Mouse (Mus musculus): ENCODE data around the gene Gzf1.
A peak's percentile ranks its signal among the peaks of the same experiment; 100 is the strongest.

The Gzf1 gene

DNA sequence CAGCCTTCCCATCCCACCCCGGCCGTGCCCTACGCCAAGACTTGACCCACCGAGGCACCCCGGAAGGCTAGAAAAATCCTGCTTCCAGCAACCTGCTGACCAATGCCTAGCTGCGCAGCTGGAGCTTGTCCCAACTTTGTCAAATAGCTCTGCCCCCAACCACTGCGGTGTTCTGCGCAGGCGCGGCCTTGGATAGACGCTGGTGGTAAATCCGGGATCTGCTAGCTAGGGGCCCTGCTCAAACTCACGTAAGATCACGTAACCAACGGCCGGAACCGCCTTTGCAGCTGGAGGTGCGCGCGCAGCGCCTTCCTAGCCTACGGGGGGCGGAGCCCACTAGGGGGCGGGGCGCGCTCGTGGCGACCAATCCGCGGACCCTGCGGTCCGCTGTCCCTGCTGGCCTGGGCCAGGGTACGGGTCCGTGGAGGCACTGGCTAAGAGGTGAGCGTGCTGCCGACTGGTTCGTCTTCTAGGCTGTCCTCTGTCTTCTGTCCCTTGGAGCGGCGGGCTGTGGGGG lies at the start of gene Gzf1:
Gene Gzf1, plus strand, starts transcription at position 249 of the 517 bp plus-strand sequence.
- DNase-seq (ENCODE audit: inconsistent age in 2 of 2, low spot score in 1 of 2), result peak; percentile 100

DNA sequence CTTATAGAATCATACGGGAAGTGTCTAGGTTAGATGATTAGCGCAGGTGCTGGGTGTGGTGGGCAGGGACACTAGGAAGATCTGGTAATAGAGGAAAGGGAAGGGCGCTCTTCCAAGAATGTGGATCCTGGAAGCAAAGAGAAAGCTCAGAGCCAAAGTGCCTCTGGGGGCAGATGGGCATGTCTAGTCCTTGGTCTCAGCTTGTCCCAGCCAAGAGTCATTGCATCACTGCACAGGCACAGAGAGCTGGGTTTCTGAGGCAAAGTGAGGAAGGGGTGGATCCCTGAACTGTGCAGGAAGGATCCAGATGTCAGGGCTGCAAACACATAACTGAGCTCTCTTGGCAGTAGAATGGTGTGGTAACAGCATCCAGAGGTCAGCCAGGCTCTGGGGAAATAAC lies 49.2 kb upstream of the Gzf1 start:
- peak; percentile 14 to 49 for DNase-seq (ENCODE audit: inconsistent age in 2 of 2, low spot score in 1 of 2)

DNA sequence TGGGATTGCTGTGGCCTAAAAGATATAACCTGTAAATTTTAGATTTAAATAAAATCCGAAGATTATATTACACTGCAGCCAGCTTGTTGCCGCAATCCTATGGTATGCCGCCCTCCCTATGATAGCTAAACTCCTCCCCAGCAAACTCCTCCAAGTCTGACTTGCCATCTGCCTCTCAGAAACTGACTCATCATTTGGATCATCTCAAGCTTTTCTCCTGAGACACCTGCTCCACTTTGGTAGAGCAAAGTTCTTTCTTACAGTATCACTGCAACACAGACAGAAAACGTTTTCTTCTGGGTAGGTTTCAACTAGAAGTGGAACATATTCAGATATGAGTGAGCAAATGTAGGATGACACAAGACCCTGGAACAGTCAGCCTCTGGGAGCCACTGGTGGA lies 46.4 kb upstream of the Gzf1 start:
- no peak for DNase-seq (ENCODE audit: inconsistent age in 2 of 2, low spot score in 1 of 2)

DNA sequence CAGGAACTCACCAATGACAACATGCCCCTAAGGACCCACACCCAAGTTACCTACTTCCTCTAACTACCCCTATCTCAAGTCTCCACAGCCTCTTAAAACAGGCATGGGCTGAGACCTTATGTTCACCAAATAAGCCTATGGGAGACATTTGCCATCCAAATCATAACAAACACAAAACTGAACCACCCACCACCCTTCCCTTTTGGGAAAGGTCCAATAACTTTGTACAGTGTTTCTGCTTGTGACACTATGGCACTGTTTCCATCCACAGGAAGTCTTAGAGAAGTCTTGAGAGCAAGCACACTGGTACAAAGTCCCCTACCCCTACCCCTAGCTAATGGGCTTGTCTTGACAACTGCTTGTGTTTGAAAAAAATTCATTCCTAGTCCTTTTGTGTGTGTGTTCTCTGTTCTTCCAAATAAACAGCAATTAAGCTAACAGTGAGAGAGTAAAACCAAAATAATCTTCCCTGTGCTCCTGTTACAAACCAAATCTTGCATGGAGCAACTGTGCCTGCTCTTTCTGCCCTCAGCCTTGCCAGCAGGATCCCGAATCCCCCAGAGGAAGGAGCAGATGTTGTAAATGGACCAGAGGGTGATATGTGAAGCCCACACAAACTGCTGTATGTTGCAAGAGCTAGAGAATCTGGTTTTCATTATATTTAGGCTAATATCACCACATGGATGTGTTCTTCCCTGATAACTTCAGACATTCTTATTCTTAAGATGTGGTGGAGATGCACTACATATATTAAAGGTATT lies 38.0 kb upstream of the Gzf1 start:
- DNase-seq (ENCODE audit: inconsistent age in 2 of 2, low spot score in 1 of 2), result no peak

DNA sequence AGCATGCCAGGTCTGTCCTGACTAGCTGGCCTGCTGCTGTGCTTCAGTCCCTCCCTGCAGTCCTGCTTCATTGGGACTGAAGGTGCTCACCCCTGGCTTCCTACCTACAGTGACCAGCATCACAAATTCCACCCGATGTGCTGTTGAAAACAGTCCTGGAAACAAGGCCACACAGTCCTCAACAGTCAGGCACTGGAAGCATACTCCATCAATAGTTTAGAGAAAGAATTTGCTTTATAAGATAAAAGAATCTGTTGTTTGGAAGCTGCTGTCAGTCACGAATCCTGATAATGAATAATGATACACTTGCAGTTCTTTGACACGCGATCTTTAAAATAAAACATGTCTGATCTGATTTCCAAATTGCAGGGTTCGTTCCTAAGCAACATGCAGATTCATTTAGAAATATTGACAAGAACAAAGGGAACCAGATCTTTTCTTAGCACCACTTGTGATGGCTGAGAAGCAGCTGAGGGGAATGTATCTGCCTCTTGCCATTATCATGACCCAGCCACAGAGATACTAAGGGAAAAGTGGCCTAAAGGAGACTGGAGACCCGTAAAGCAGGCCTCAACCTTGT lies 36.3 kb upstream of the Gzf1 start:
- no peak for DNase-seq (ENCODE audit: inconsistent age in 2 of 2, low spot score in 1 of 2)

DNA sequence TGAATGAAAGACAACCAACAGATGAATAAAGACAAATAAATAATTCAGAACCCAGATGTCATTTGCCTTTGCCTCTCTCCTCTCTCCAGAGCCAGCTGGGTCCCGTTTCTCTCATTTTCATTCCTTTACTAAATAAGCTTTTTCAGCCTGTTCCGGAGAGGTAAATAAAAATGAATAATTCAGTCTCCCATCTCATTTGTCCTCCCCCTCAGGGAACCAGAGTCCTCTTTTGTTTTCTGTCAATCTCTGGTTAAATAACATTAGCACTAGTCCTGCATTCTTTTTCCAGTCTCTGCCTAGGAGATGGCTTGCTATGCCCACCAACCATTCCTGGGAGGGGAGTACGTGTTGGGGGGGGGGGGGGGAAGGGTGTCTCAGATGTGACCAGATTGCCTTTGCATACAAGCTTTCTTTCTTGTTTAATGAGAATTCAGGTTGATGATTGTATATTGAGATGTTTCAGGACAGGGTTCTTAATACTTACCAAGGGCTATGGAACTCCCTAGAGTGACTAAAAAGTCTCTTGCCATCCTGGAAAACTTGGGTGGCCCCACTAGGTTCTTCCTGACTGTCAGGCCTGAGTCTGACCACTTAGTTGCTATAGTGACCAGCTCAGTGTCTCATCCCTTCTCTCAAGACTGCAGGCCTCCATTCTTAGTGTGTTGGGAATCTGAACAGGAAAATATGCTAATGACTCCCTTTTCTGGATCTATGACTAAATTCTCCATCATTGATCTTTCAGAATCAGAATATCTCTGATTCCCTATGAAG lies 30.1 kb upstream of the Gzf1 start:
- DNase-seq (ENCODE audit: inconsistent age in 2 of 2, low spot score in 1 of 2), result no peak

DNA sequence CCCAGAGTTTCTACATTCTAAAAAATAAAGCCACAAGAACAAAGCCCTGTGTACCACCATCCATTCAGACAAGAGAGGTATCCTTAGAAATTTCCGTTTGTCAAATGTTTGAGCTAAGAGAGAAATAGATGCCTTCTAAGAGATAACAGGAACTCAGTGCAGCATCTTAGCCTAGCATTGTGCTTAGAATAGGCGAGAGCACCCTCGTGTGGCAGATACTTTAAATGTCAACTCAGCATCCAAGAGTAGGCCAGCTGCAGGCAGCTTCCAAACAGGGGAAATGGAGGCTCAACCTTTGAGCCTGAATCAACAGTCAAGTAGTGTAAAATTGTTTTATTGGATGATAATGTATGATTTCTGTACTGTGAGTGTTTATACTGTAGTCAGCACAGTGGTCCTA lies 25.9 kb upstream of the Gzf1 start:
- peak; percentile 61 to 88 for DNase-seq (ENCODE audit: inconsistent age in 2 of 2, low spot score in 1 of 2)

DNA sequence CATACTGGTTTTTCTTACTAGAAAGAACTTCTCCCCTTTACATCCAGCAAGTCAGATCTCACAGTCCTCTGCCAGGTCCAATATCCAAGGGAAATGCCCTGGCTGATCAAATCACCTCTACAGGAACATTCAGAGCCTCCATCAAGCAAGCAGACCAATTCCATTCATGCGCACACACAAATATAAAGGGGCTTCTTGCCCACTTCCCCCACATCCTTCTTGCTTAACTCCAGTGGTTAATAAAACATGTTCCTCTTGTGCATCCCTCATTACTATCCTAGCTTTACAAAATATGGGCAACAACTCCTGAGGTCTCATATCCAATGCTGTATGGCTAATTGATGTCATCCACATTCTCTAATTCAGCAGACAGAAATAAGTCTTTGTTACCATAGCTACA lies 17.4 kb upstream of the Gzf1 start:
- DNase-seq (ENCODE audit: inconsistent age in 2 of 2, low spot score in 1 of 2), result no peak

DNA sequence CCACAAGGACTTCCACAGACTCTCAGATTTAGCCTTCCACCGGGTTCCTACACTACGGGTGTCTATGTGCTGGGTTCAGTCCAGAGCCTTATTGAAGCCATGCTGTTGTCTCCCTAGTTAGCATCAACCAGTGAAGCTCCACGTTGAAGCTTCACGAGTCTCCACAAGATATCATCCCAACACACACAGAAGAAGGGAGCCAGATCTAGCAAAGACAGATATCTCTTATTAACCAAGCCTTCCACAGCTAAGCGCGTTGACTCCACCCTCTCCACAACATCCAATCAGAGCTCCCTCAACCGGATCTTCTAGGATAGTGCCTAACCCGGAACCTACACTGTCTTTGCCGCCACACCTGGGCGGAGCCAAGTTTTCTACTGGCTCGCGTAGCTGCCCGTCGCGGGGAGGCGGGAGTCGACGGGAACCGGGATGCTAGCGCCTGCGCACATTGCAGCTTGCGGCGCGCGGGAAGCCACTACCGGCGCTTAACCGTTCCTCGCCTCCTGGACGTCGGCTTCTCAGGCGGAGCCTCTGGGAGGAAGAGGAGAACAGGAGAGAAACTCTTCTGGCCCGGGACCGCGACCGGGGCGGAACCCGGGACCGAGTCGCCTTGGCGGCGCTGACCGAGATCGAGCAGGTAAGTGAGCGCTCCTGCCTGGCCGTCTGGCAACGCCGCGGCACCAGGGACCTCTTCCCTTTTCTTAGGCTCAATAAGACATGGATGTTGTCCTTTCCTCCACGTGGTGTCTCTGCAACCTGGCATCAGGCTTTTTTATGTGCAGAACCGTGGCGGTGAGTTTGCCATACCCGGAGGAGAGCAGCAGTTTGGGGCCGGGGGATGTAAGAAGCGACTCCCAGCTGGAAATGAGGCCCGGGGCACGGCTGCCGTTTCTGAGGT lies 8.4 kb upstream of the Gzf1 start, which contains the start of gene Nxt1:
Gene Nxt1, plus strand, starts transcription at position 403 of the 898 bp plus-strand sequence.
- peak; percentile 99 to 100 for DNase-seq (ENCODE audit: inconsistent age in 2 of 2, low spot score in 1 of 2)

DNA sequence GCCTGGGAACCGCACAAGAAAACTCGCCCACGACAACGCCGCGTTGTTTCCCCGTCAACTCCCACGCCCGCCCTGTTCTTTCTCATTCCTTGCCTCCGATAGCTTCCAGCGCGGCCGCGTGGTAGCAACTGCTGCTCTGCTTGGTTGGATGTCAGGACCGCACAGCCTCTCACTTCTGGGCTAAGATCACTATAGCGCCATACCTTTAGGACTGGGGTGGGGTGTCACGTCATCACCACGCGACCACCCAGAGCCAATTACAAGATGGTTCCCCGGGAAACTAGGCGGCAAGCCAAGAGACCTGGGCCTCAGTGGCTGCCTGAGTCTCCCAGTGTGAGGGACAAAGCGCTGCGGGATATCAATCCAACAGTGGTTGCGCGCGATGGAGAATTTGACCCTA lies 3.0 kb upstream of the Gzf1 start:
- DNase-seq (ENCODE audit: inconsistent age in 2 of 2, low spot score in 1 of 2), result peak; percentile 79 to 90

DNA sequence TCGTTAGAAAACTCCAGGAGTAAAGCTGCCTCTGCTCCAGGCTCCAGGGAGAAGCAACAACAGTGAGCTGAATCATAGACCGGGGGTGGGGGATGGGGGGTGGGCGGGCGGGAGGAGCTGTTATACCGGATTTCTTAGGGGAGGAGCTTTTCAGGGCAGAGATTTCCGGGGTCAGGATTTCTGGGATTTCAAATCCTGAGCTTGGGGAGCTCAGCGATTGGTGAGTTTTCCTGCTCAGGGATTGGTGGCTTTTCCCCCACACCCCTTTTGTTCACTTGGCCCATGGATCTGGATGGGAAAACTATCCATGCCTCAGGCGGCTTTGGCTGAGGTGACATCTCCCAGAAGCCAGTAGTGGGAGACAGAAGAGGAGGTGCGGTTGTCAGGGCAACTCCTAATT lies 1.5 kb upstream of the Gzf1 start:
- DNase-seq (ENCODE audit: inconsistent age in 2 of 2, low spot score in 1 of 2), result peak; percentile 82 to 89

DNA sequence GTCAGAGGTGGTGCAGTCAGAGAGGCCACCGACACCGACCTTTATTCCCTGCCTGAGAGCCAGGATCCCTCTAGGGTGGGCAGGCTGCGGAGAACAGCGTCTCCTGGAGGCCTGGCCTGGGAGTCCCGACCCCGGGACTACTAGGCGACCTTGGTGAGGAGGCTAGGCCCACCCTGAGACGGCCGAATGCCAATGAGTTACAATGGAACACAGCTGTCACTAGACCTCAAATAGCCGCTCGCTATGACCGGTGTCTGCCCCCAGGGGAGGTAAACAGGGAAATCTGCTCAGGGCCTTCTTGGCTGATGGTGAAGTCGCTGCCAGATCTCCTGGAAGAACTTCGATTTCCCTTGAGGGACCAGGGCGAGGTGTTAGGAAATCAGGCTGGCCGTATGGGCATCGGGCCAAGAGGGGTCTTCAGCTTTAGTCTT lies 653 bp downstream of the Gzf1 start:
- peak in 1 of 2 experiments; percentile 79 for DNase-seq (ENCODE audit: inconsistent age in 2 of 2, low spot score in 1 of 2)

DNA sequence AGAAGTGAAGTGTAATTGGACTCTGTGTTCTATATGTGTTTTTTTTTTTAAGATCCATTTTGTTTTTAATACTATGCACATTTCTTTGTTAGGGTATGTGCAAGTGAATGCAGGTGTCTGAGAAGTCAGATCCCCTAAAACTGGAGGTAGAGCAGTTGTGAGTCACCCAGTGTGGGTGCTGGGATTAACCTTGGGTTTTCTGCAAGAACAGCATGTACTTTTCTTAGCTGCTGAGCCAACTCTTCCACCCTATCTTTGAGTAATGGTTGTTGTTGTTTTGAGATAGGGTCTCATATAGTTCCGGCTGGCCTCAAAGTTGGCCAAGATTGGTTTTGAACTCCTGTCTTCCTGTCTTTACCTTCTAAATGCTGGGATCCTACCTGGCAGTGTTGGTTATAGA lies 2.2 kb downstream of the Gzf1 start:
- DNase-seq (ENCODE audit: inconsistent age in 2 of 2, low spot score in 1 of 2), result peak; percentile 71 to 73

DNA sequence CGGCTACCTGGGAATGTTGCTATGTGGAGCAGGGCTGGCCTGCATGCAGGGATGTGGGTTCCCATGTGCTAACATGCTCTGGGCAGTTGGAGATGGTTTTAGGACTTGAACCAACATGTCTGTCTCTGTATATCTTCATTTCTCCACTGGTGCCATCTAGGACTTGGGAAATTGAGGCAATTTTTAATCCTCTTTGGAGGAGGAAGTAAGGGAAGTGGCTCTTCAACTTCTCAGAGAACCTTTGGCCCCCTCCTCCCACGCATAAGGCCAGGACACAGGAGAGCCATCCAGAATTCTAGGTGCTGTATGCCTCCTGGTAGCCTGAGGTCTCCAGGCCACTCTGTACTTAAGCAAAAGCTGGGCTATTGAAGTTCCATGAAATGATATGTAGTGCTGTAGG lies 4.1 kb downstream of the Gzf1 start:
- no peak for DNase-seq (ENCODE audit: inconsistent age in 2 of 2, low spot score in 1 of 2)

DNA sequence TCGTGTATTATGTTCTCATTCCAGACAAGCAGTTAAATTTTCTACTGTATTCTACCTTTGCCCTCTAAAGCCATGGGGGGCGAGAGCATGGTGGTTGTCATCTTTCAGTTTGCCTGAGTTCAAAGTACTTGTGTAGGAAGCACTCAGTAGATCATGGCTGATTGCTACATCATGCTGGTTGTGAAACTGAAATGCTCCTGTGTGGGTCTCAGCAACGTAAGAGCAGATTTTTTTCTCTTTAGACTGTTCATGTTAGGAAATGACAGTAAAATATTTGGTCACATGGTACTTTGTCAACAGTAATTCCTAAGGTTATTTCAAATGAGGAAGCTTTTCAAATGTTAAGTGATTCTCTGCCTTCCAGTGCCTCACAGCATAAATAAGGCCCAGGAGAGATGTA lies 4.9 kb downstream of the Gzf1 start:
- peak in 1 of 2 experiments; percentile 50 for DNase-seq (ENCODE audit: inconsistent age in 2 of 2, low spot score in 1 of 2)

DNA sequence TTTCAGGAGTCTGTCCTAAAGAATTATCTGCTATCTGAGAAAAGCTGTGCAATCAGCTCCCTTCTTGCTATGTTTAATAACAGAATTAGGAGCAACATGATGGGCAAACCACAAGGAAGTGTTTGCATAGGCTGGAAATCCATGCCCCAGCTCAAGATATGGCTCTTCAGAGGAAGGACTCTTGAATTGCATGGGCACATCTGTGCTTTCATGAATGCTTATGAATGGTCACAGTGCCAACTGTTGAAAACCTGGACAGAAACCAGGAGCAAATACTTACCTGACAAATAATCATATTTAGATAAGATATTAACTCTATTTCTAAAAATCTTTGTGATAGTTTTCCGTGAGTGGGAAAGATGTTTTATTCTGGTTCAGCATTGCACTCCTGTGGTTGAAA lies 6.0 kb downstream of the Gzf1 start:
- DNase-seq (ENCODE audit: inconsistent age in 2 of 2, low spot score in 1 of 2), result no peak

DNA sequence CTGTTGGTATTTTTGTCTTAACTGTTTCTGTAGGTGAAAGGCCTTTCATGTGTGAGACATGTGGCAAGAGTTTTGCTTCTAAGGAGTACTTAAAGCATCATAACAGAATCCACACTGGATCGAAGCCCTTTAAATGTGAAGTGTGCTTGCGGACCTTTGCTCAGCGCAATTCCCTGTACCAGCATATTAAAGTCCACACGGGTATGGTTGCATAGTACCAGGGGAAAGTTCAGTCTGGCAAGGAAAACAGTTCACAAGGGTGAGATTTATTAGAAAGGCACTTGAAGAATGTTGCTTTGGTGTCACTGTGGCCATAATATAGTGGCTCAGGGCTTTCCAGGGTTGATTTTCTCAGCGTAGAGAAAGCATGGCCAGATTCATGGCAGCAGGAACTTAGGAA lies 7.1 kb downstream of the Gzf1 start:
- DNase-seq (ENCODE audit: inconsistent age in 2 of 2, low spot score in 1 of 2), result no peak

DNA sequence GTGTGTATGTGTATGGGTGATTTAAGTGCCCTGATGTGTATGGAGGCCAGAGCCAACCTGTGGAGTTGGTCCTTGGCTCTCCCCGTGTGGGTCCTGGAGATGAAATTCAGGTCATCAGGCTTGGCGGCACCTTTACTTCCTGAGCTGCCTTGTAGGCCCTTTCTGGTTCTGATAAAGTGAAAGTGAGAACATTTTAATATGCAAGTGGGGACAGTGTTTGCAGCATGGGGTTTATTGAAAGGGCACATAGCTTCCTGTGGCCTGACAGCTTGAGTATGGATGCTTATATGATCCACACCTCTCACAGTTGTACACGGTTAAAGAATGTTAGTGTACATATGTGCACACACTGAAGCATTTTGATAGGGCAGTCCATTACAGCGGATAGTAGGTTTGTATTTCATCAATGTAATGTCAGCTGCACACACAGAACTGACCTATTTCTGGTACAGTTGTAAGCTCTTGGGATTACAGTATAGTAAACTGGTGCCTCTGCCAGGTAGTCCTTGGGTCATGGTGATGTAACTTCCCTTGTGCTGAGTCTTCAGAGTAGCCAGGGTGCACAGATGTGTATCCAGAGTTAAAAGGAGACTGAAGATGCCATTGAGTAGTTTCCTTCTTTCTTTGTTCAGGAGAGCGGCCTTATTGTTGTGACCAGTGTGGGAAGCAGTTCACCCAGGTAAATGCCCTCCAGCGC lies 8.8 kb downstream of the Gzf1 start:
- peak in 1 of 2 experiments; percentile 48 for DNase-seq (ENCODE audit: inconsistent age in 2 of 2, low spot score in 1 of 2)

DNA sequence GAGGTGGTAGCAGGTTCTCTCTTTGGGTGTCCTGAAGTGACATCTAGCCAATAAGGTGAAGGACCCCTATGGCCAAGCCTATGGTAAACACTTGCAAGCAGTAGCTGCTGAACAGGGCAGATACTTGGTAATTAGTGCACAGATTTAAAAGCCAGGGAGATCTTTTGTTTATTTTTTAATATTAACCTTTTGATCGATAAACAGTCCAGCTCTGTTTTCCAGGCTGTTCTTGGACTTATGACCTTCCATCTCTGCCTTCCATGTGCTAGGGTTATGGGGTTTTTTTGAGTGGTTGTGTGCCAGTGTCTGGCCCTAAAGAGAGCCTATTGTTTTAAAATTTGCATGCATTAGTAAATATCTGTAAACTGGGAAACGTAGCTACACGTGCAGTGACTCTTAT lies 9.5 kb downstream of the Gzf1 start:
- no peak for DNase-seq (ENCODE audit: inconsistent age in 2 of 2, low spot score in 1 of 2)

DNA sequence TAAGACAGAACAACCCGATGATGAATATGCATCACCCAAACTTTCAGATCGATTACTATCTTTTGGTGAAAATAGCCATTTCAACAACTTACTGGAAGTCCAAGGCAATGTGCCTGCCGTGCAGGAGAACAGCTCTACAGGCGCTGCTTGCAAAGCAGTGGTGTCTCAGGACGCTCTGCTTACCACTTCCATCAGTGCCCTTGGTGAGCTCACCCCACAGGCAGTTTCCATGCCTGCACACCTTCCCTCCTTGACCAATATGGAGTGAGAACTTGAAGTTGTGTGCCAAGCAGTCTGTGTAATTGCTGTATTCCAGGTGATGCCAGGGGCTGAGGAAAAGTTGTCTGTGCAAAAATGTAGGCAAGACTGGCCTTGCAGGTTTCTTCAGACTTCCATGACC lies 10.0 kb downstream of the Gzf1 start:
- DNase-seq (ENCODE audit: inconsistent age in 2 of 2, low spot score in 1 of 2), result peak in 1 of 2 experiments; percentile 54

Measured in adrenal gland, adult (tissue).